Mouse (Mus musculus) lung, postnatal 0 days (tissue): ENCODE measurements at regions not wholly inside any gene's neighbourhood (a gene's known extent, or its start where the extent isn't known, plus 50 kb on each side); places are given as distances from the start of the nearest gene placed in this dataset.

ENCODE experiments used
- CTCF ChIP-seq: IDR thresholded peaks from 2 replicates; pipeline ENCODE4 v1.5.1; 2016; ENCODE audit warnings: antibody characterized with exemption, mild to moderate bottlenecking
- EP300 ChIP-seq: IDR thresholded peaks from 2 replicates; pipeline ENCODE4 v1.6.1; 2016; ENCODE audit warnings: antibody characterized with exemption, mild to moderate bottlenecking, control low read depth

DNA sequence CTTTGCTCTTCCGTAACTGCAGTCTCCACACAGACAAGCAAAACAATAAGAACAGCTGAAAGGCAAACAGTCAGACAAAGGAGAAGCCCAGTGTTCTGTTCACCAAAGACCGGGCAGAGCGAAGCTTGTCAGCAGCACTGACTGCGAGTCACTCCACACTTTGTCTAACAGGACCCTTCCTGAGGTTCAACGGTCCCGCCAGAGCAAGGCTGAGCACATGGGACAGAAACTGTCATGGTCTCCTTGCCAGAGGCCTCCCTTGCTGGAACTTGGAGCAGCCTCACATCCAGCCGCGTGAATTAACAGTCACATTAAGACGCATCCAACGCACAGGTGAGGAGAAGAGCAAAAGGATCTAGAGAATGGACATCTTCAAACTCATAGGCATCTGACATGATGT lies 241.1 kb upstream of the Irx4 start:
- TF ChIP-seq CTCF (no peak), EP300 (no peak)
